Mouse (Mus musculus) thymus, adult 18-20 months (tissue): ENCODE results near the gene Gm3115.
"Not testable (repeated sequence)": the region's sequence is repeated elsewhere in the genome, so short reads cannot be mapped to it uniquely, and the experiment has no call there.

Source experiments
- DNase-seq, 2 experiments: peaks; one replicate each; pipeline ENCODE4 v3.0.0; 2022; ENCODE audit warnings: mixed read lengths in 2 of 2

Gene Gm3115

DNA sequence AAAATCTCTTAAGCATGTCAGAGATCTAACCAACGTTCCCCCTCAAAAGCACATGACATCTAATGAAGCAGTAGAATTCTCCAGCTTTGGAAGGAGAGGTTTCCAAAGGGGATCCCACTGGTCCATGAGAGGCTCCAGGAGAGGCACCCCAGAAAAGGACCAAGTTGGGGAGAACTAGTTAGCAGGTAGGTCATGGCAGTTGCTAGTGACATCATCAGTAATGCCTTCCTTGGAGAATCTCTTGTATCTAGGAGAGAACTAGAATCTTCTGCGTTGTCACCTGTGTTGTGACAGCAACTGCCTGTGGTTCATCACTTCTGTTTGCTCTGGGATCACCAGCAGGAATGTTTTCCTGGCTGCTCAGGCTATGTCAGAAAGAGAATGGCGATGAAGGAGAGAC lies at the start of gene Gm3115:
Gene Gm3115, plus strand, starts transcription at position 301 of the 400 bp plus-strand sequence.
- not testable (repeated sequence) for DNase-seq

DNA sequence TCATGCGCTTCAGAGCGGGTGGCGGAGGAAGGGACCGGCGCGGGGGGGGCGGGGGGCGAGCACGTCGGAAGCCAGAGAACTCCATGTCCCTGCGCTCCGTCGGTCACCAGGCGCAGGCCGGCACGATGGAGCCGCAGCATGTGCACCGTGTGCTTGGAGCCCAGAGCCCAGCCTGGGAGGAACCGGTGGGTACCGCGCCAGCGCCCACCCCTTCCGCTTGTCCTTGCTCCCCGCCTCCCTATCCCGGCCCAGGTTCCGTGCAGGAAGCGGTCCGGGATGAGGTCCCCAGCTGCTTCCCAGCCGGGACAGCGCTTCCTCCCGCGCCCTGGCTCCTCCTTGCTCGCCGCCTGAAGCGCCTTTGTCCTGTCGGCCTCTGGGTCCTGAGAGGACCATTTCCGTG lies 26.5 kb downstream of the Gm3115 start, which contains the start of gene Gm8108:
Gene Gm8108, plus strand, starts transcription at position 101 of the 400 bp plus-strand sequence.
- not testable (repeated sequence) for DNase-seq

- not testable (repeated sequence) for DNase-seq
Observed at GRCm38 (mm10) chr14:4141646-4142045, 57.7 kb downstream of the Gm3115 start.
